ENCODE assay signal across 8 mouse cellular contexts in genomic region chr6:30737548-30738463, GRCm38 (mm10). TPM values are rescaled to one million over a fixed set of nuclear protein-coding genes. Genes with fewer than 3 reads are reported as not detected.
A peak's percentile ranks its signal among the peaks of the same experiment; 100 is the strongest.
DNase-seq lines count a peak whose midpoint lies in the region; ATAC-seq lines count a peak whose summit lies in the region.

No protein-coding gene starts in this region.

- H3K9ac ChIP-seq in hindbrain, embryonic 11.5 days (ENCODE audit: low read depth, low read length), result peak overlapping the region; percentile 75
- peak overlapping the region; percentile 58 for H3K9ac ChIP-seq in lung, embryonic 15.5 days

- peaks cover 2% of the 10 kb centered on the region; the same call in 1 of the 2 replicates for H3K4me1 ChIP-seq in hindbrain, embryonic 11.5 days (replicated peaks; ENCODE audit: control insufficient read depth, insufficient read depth, low read length)
- peaks cover 32% of the 10 kb centered on the region for H3K4me1 ChIP-seq in lung, embryonic 15.5 days

- H3K27ac ChIP-seq in hindbrain, embryonic 11.5 days (ENCODE audit: low read depth, low read length), result peak overlapping the region; percentile 83
- peak overlapping the region; percentile 72 for H3K27ac ChIP-seq in lung, embryonic 15.5 days

- WGBS in hindbrain, embryonic 11.5 days, result 54% methylated on average over 66 of the region's 66 CpGs
- WGBS in lung, embryonic 15.5 days, result 47% methylated on average over 66 of the region's 66 CpGs

- no peaks in the 10 kb centered on the region; the same call in 1 of the 2 replicates for H3K36me3 ChIP-seq in hindbrain, embryonic 11.5 days (ENCODE audit: control insufficient read depth, insufficient read depth, low read length)
- H3K36me3 ChIP-seq in lung, embryonic 15.5 days, result peaks cover 10% of the 10 kb centered on the region

- peak; percentile 70 for ATAC-seq in hindbrain, embryonic 11.5 days (ENCODE audit: low FRiP score)
- peak; percentile 78 for ATAC-seq in lung, embryonic 15.5 days (ENCODE audit: borderline replicate concordance, extremely low read depth, low FRiP score, low TSS enrichment)

- peak; percentile 66 for DNase-seq in ZHBTc4 (ENCODE audit: low read depth, low spot score)
- DNase-seq in cerebellum, adult 9-10 months, result peak; percentile 75
- peak; percentile 51 to 67 for DNase-seq in frontal cortex, postnatal 25 days (ENCODE audit: low spot score in 2 of 2)
- DNase-seq in hindbrain, embryonic 11.5 days (ENCODE audit: low spot score), result peak; percentile 78
- DNase-seq in layer of hippocampus, postnatal 14 days (ENCODE audit: low spot score in 2 of 2), result peak; percentile 72 to 73
- peak; percentile 65 for DNase-seq in ovary, postnatal 14 days (ENCODE audit: low spot score)
- no peak for DNase-seq in adipocyte (ENCODE audit: low spot score)

- H3K9me3 ChIP-seq in hindbrain, embryonic 11.5 days (ENCODE audit: control insufficient read depth, low read length), result 0 out of 2 replicates have a peak, but pooled peaks cover 3% of the 10 kb centered on the region
- H3K9me3 ChIP-seq in lung, embryonic 15.5 days, result peaks cover 32% of the 10 kb centered on the region

- no peaks in the 10 kb centered on the region for H3K27me3 ChIP-seq in hindbrain, embryonic 11.5 days (ENCODE audit: control insufficient read depth, insufficient read depth, low read length)
- no peaks in the 10 kb centered on the region for H3K27me3 ChIP-seq in lung, embryonic 15.5 days

- H3K4me3 ChIP-seq in hindbrain, embryonic 11.5 days (ENCODE audit: low read depth, low read length), result peak overlapping the region; percentile 61
- H3K4me3 ChIP-seq in lung, embryonic 15.5 days, result peak overlapping the region; percentile 57

- H3K4me2 ChIP-seq in hindbrain, embryonic 11.5 days (replicated peaks; ENCODE audit: low read depth, low read length), result peak overlapping the region; percentile 36
- H3K4me2 ChIP-seq in lung, embryonic 15.5 days, result peak overlapping the region; percentile 65

RNA-seq across cellular contexts. Expression of gene Mest, which starts 14.5 kb away (rescaled TPM):
- polyA plus RNA-seq in hindbrain, embryonic 11.5 days (2014; fragmentation: Nextera tagmentation; extraction: Ambion mirVana), result 1,131 and 1,227 TPM in 2 replicates
- 10 to 100 TPM; 72.8 to 77.3 TPM for total RNA-seq in layer of hippocampus, postnatal 14 days (2021)
- polyA plus RNA-seq in lung, embryonic 15.5 days (2015; fragmentation: Nextera tagmentation; extraction: Ambion mirVana), result 1,436 and 1,497 TPM in 2 replicates

RNA-seq across cellular contexts. Expression of gene Cep41, which starts 44.3 kb away (rescaled TPM):
- polyA plus RNA-seq in hindbrain, embryonic 11.5 days (2014; fragmentation: Nextera tagmentation; extraction: Ambion mirVana), result 19.7 and 26.8 TPM in 2 replicates
- total RNA-seq in layer of hippocampus, postnatal 14 days (2021), result 1 to 10 TPM; 4.9 to 6.7 TPM
- 12.1 and 13.0 TPM in 2 replicates for polyA plus RNA-seq in lung, embryonic 15.5 days (2015; fragmentation: Nextera tagmentation; extraction: Ambion mirVana)
